ENCODE assay signal across 14 mouse cellular contexts in genomic region chr8:34709911-34710733, GRCm38 (mm10).
DNase-seq lines count a peak whose midpoint lies in the region; ATAC-seq and TF ChIP-seq lines count a peak whose summit lies in the region.
"Had no signal": no experiment of that assay in that cellular context is flagged by ENCODE, and none has a peak within 500 bp of the region (broad histone marks: within the 10 kb centered on the region; RNA-seq: fewer than 3 reads in every experiment).

No protein-coding gene starts in this region.

- TF ChIP-seq POLR2A in cerebellum, adult 2 months (IDR thresholded peaks at IDR 0.05; ENCODE audit: borderline replicate concordance, insufficient read depth, low read length): no peak

- peak overlapping the region; percentile 19; the same call in 1 of the 2 replicates for H3K4me2 ChIP-seq in limb, embryonic 13.5 days (replicated peaks)
- H3K4me2 ChIP-seq in intestine, embryonic 15.5 days (replicated peaks): no peak overlapping the region
- H3K4me2 ChIP-seq: embryonic facial prominence, embryonic 15.5 days; neural tube, embryonic 15.5 days had no signal

- TF ChIP-seq CTCF in cerebellum, adult 2 months (IDR thresholded peaks at IDR 0.05; ENCODE audit: borderline replicate concordance, insufficient read depth, low read depth, low read length): no peak
- no peak for TF ChIP-seq CTCF in layer of hippocampus, adult 2 months (conservative IDR thresholded peaks at IDR 0.05)

- H3K9me3 ChIP-seq in limb, embryonic 13.5 days: no peaks in the 10 kb centered on the region
- H3K9me3 ChIP-seq in intestine, embryonic 15.5 days: no peaks in the 10 kb centered on the region
- H3K9me3 ChIP-seq: embryonic facial prominence, embryonic 15.5 days; neural tube, embryonic 15.5 days had no signal

- no peaks in the 10 kb centered on the region for H3K27me3 ChIP-seq in cerebellum, adult 2 months (ENCODE audit: control insufficient read depth, insufficient read depth, low read length)
- H3K27me3 ChIP-seq in limb, embryonic 13.5 days: no peaks in the 10 kb centered on the region
- no peaks in the 10 kb centered on the region for H3K27me3 ChIP-seq in intestine, embryonic 15.5 days (replicated peaks)
- H3K27me3 ChIP-seq: embryonic facial prominence, embryonic 15.5 days; neural tube, embryonic 15.5 days; Patski had no signal

- peak; percentile 52 to 75 for DNase-seq in frontal cortex, postnatal 36 days (ENCODE audit: low spot score in 2 of 2)
- no peak for DNase-seq in frontal cortex, postnatal 25 days (ENCODE audit: low spot score in 2 of 2)
- peak; percentile 58 to 70 for DNase-seq in cerebellum, adult 2 months
- peak; percentile 73 to 87 for DNase-seq in layer of hippocampus, adult 2 months (ENCODE audit: low spot score in 2 of 2)
- DNase-seq in testis, postnatal 14 days (ENCODE audit: low spot score): no peak
- DNase-seq: kidney, adult 9 months had no signal

- no peak for ATAC-seq in limb, embryonic 13.5 days (ENCODE audit: low FRiP score, low read depth)
- no peak for ATAC-seq in megakaryocyte, adult 5-6 weeks (ENCODE audit: poor library complexity, severe bottlenecking)
- no peak for ATAC-seq in intestine, embryonic 15.5 days
- ATAC-seq: Patski had no signal

- no peak overlapping the region for H3K9ac ChIP-seq in limb, embryonic 13.5 days
- no peak overlapping the region for H3K9ac ChIP-seq in intestine, embryonic 15.5 days
- H3K9ac ChIP-seq: embryonic facial prominence, embryonic 15.5 days; liver, embryonic 14.5 days; neural tube, embryonic 15.5 days had no signal

- no peak overlapping the region for H3K27ac ChIP-seq in cerebellum, adult 2 months (ENCODE audit: insufficient read depth, low read length)
- H3K27ac ChIP-seq in layer of hippocampus, adult 2 months: peak overlapping the region; percentile 77
- no peak overlapping the region for H3K27ac ChIP-seq in limb, embryonic 13.5 days
- H3K27ac ChIP-seq in intestine, embryonic 15.5 days: no peak overlapping the region
- H3K27ac ChIP-seq: embryonic facial prominence, embryonic 15.5 days; liver, embryonic 14.5 days; neural tube, embryonic 15.5 days had no signal

- 14% methylated on average over 23 of the region's 23 CpGs for WGBS in cerebellum, adult 2 months
- 49% methylated on average over 23 of the region's 23 CpGs for WGBS in limb, embryonic 13.5 days
- WGBS in intestine, embryonic 15.5 days: 81% methylated on average over 23 of the region's 23 CpGs

- peaks cover 8% of the 10 kb centered on the region for H3K4me1 ChIP-seq in cerebellum, adult 2 months (ENCODE audit: control insufficient read depth, insufficient read depth, low read length)
- H3K4me1 ChIP-seq in limb, embryonic 13.5 days: peaks cover 4% of the 10 kb centered on the region; the same call in 1 of the 2 replicates
- H3K4me1 ChIP-seq in intestine, embryonic 15.5 days (replicated peaks): no peaks in the 10 kb centered on the region
- H3K4me1 ChIP-seq: embryonic facial prominence, embryonic 15.5 days; megakaryocyte, embryonic 14.5 days; neural tube, embryonic 15.5 days had no signal

- no peak overlapping the region for H3K4me3 ChIP-seq in cerebellum, adult 2 months (replicated peaks; ENCODE audit: insufficient read depth, low read depth, low read length)
- peak overlapping the region; percentile 29 for H3K4me3 ChIP-seq in layer of hippocampus, adult 2 months
- no peak overlapping the region for H3K4me3 ChIP-seq in limb, embryonic 13.5 days
- no peak overlapping the region for H3K4me3 ChIP-seq in intestine, embryonic 15.5 days (replicated peaks)
- H3K4me3 ChIP-seq: embryonic facial prominence, embryonic 15.5 days; megakaryocyte, embryonic 14.5 days; neural tube, embryonic 15.5 days had no signal

- no peaks in the 10 kb centered on the region for H3K36me3 ChIP-seq in limb, embryonic 13.5 days
- no peaks in the 10 kb centered on the region for H3K36me3 ChIP-seq in intestine, embryonic 15.5 days
- H3K36me3 ChIP-seq: embryonic facial prominence, embryonic 15.5 days; neural tube, embryonic 15.5 days had no signal

Comparison
In these comparisons a context has a peak if more than half of its experiments do, and no peak if none do; other contexts are left out.
1. DNase-seq: peak in frontal cortex, postnatal 36 days (2 of 2), cerebellum, adult 2 months (2 of 2) and layer of hippocampus, adult 2 months (2 of 2); none in frontal cortex, postnatal 25 days (0 of 2) and testis, postnatal 14 days (single experiment).